Mouse (Mus musculus) hindbrain, embryonic 11.5 days (tissue): Measurements from ENCODE around the gene Phospho2. TPM values are rescaled to one million over a fixed set of nuclear protein-coding genes. Genes with fewer than 3 reads are reported as not detected.

Experiments used
- ATAC-seq: fragments of 200-750 bp; cut with Nextera tagmentation; 2 replicates; pipeline ENCODE4 v1.8.0; 2017; ENCODE audit warnings: mild to moderate bottlenecking, moderate TSS enrichment, moderate library complexity; ENCODE audit not compliant: low FRiP score
- DNase-seq: peaks from one replicate; pipeline ENCODE4 v3.0.0-alpha.2; 2015; ENCODE audit warnings: low spot score
- H3K27ac ChIP-seq: fragments of 300-500 bp; sonication (generic); 2 replicates; pipeline ENCODE4 v1.5.1; 2014; ENCODE audit warnings: mild to moderate bottlenecking, low read depth, low read length
- H3K27me3 ChIP-seq: fragments of 300-500 bp; sonication (generic); 2 replicates; pipeline ENCODE4 v1.6.1; 2014; ENCODE audit warnings: mild to moderate bottlenecking, low read length, moderate library complexity, mixed read lengths; ENCODE audit not compliant: control insufficient read depth, insufficient read depth
- H3K36me3 ChIP-seq: fragments of 300-500 bp; sonication (generic); 2 replicates; pipeline ENCODE4 v1.6.1; 2014; ENCODE audit warnings: mild to moderate bottlenecking, low read length, moderate library complexity, mixed read lengths; ENCODE audit not compliant: control insufficient read depth, insufficient read depth
- H3K4me1 ChIP-seq: fragments of 300-500 bp; sonication (generic); replicated peaks from 2 replicates; pipeline ENCODE4 v1.6.1; 2014; ENCODE audit warnings: low read length, mixed read lengths; ENCODE audit not compliant: control insufficient read depth, insufficient read depth
- H3K4me2 ChIP-seq: fragments of 300-500 bp; sonication (generic); replicated peaks from 2 replicates; pipeline ENCODE4 v1.6.1; 2014; ENCODE audit warnings: mild to moderate bottlenecking, low read depth, low read length
- H3K4me3 ChIP-seq: fragments of 300-500 bp; sonication (generic); 2 replicates; pipeline ENCODE4 v1.5.1; 2014; ENCODE audit warnings: low read depth, low read length
- H3K9ac ChIP-seq: fragments of 300-500 bp; sonication (generic); 2 replicates; pipeline ENCODE4 v1.6.1; 2014; ENCODE audit warnings: low read depth, low read length
- H3K9me3 ChIP-seq: fragments of 300-500 bp; sonication (generic); 2 replicates; pipeline ENCODE4 v1.6.1; 2016; ENCODE audit warnings: low read length; ENCODE audit not compliant: control insufficient read depth
- WGBS: fragments of 180-500 bp; shearing (Covaris S2); extraction: QIAGEN DNeasy Blood & Tissue Kit; methylation state at CpG from one replicate; pipeline ENCODE4 v1.1.7; 2014; 5-methylcytosine and 5-hydroxymethylcytosine counted together
- polyA plus RNA-seq: library from polyadenylated mRNA; unstranded; fragments of >200 nt; fragmentation: Nextera tagmentation; extraction: Ambion mirVana; gene quantifications from 2 replicates; pipeline ENCODE4 v1.2.1, GENCODE M21; 2014

Gene Phospho2
- polyA plus RNA-seq, 1 experiment from 2014 or later, result 41.5 TPM

- ATAC-seq (no peak), DNase-seq (no peak)
- Histone ChIP-seq H3K36me3 (no peaks in the 10 kb centered on the region), H3K4me1 (no peaks in the 10 kb centered on the region), H3K4me3 (no peak overlapping the region), H3K4me2 (no peak overlapping the region), H3K9me3 (no peaks in the 10 kb centered on the region), H3K9ac (no peak overlapping the region), H3K27ac (no peak overlapping the region), H3K27me3 (no peaks in the 10 kb centered on the region)
- WGBS, result 96% methylated on average over 2 of the region's 2 CpGs
Observed at GRCm38 (mm10) chr2:69829680-69830079, 40.3 kb downstream of the Phospho2 start.

- DNase-seq, result no peak
- ATAC-seq, result no peak
- H3K4me3 ChIP-seq, result no peak overlapping the region
- no peak overlapping the region for H3K4me2 ChIP-seq
- no peak overlapping the region for H3K9ac ChIP-seq
- no peaks in the 10 kb centered on the region for H3K36me3 ChIP-seq
- no peaks in the 10 kb centered on the region for H3K27me3 ChIP-seq
- H3K27ac ChIP-seq, result no peak overlapping the region
- no peaks in the 10 kb centered on the region for H3K9me3 ChIP-seq
- no peaks in the 10 kb centered on the region for H3K4me1 ChIP-seq
- 91% methylated on average over 8 of the region's 8 CpGs for WGBS
Observed at GRCm38 (mm10) chr2:69830116-69830515, 40.7 kb downstream of the Phospho2 start.

GRCm38 (mm10) chr2:69837244-69837967, 48.0 kb downstream of the Phospho2 start:
- H3K4me1 ChIP-seq, result no peaks in the 10 kb centered on the region
- no peak overlapping the region for H3K9ac ChIP-seq
- no peak overlapping the region for H3K4me3 ChIP-seq
- H3K27me3 ChIP-seq, result no peaks in the 10 kb centered on the region
- no peak overlapping the region for H3K4me2 ChIP-seq
- no peak for ATAC-seq
- no peaks in the 10 kb centered on the region for H3K9me3 ChIP-seq
- no peaks in the 10 kb centered on the region for H3K36me3 ChIP-seq
- WGBS, result 81% methylated on average over 7 of the region's 7 CpGs
- no peak overlapping the region for H3K27ac ChIP-seq
- DNase-seq, result no peak

GRCm38 (mm10) chr2:69837996-69838395, 48.6 kb downstream of the Phospho2 start:
- H3K9me3 ChIP-seq, result no peaks in the 10 kb centered on the region
- H3K4me1 ChIP-seq, result no peaks in the 10 kb centered on the region
- DNase-seq (no peak), ATAC-seq (no peak)
- H3K4me3 ChIP-seq, result no peak overlapping the region
- no peak overlapping the region for H3K4me2 ChIP-seq
- no peak overlapping the region for H3K9ac ChIP-seq
- 28% methylated on average over 3 of the region's 3 CpGs for WGBS
- no peak overlapping the region for H3K27ac ChIP-seq
- H3K27me3 ChIP-seq, result no peaks in the 10 kb centered on the region
- no peaks in the 10 kb centered on the region for H3K36me3 ChIP-seq

GRCm38 (mm10) chr2:69838707-69839106, 49.3 kb downstream of the Phospho2 start:
- Histone ChIP-seq H3K9ac (no peak overlapping the region), H3K4me1 (no peaks in the 10 kb centered on the region), H3K4me2 (no peak overlapping the region), H3K27ac (no peak overlapping the region), H3K27me3 (no peaks in the 10 kb centered on the region), H3K9me3 (no peaks in the 10 kb centered on the region), H3K36me3 (no peaks in the 10 kb centered on the region), H3K4me3 (no peak overlapping the region)
- ATAC-seq (no peak), DNase-seq (no peak)

GRCm38 (mm10) chr2:69840261-69840660, 50.8 kb downstream of the Phospho2 start:
- no peak for DNase-seq
- 50% methylated on average over 6 of the region's 6 CpGs for WGBS
- no peak overlapping the region for H3K4me2 ChIP-seq

GRCm38 (mm10) chr2:69849215-69849614, 59.8 kb downstream of the Phospho2 start:
- no peaks in the 10 kb centered on the region for H3K9me3 ChIP-seq
- H3K27me3 ChIP-seq, result no peaks in the 10 kb centered on the region
- ATAC-seq, result no peak
- H3K4me3 ChIP-seq, result no peak overlapping the region
- WGBS, result 77% methylated on average over 6 of the region's 6 CpGs
- no peak overlapping the region for H3K4me2 ChIP-seq
- no peak for DNase-seq
- no peak overlapping the region for H3K9ac ChIP-seq
- no peaks in the 10 kb centered on the region for H3K4me1 ChIP-seq
- H3K36me3 ChIP-seq, result no peaks in the 10 kb centered on the region
- H3K27ac ChIP-seq, result no peak overlapping the region

More at GRCm38 (mm10) chr2:69840261-69840660, 50.8 kb downstream of the Phospho2 start:
- ATAC-seq, result no peak
- no peaks in the 10 kb centered on the region for H3K9me3 ChIP-seq
- no peaks in the 10 kb centered on the region for H3K36me3 ChIP-seq
- H3K4me1 ChIP-seq, result no peaks in the 10 kb centered on the region
- H3K9ac ChIP-seq, result no peak overlapping the region
- H3K4me3 ChIP-seq, result no peak overlapping the region
- no peaks in the 10 kb centered on the region for H3K27me3 ChIP-seq
- no peak overlapping the region for H3K27ac ChIP-seq

Other genes starting within 250 kb of the Phospho2 start
- 2.7 and 2.9 TPM in 2 replicates for gene Lrp2, start 203.6 kb upstream of the Phospho2 start, polyA plus RNA-seq
- 20.2 and 21.9 TPM in 2 replicates for gene Bbs5, start 142.5 kb upstream of the Phospho2 start, polyA plus RNA-seq
- 0.82 and 2.0 TPM in 2 replicates for gene Klhl41, start 119.5 kb upstream of the Phospho2 start, polyA plus RNA-seq
- gene Fastkd1, start 76.1 kb upstream of the Phospho2 start, polyA plus RNA-seq, result 19.5 and 20.3 TPM in 2 replicates
- gene Ppig, start 67.1 kb upstream of the Phospho2 start, polyA plus RNA-seq, result 139 and 140 TPM in 2 replicates
- gene Ccdc173, start within 50 bp of the Phospho2 start, polyA plus RNA-seq, result 4.2 and 5.8 TPM in 2 replicates
- 29.1 and 39.0 TPM in 2 replicates for gene Klhl23, start 32.3 kb downstream of the Phospho2 start, polyA plus RNA-seq
- 408 and 410 TPM in 2 replicates for gene Ssb, start 71.9 kb downstream of the Phospho2 start, polyA plus RNA-seq
- gene Mettl5, start 96.0 kb downstream of the Phospho2 start, polyA plus RNA-seq, result 41.6 and 41.7 TPM in 2 replicates
- 16.9 and 18.2 TPM in 2 replicates for gene Ubr3, start 107.6 kb downstream of the Phospho2 start, polyA plus RNA-seq
- 0.07 and 0.09 TPM in 2 replicates for gene Myo3b, start 249.5 kb downstream of the Phospho2 start, polyA plus RNA-seq